Mouse (Mus musculus): ENCODE data around the gene Rce1. TPM values are rescaled to one million over a fixed set of nuclear protein-coding genes. Genes with fewer than 3 reads are reported as not detected.

Gene Rce1
- polyA plus RNA-seq, 1 experiment from 2014 or later, result 51.0 TPM

Small RNA genes lying within 50 kb of the gene (microRNA-seq; reads per million reads assigned to microRNA genes)
- gene Mir6986 (ENCODE audit: borderline number of aligned reads), result not detected

Other genes starting within 250 kb of the Rce1 start
- 26.0 and 27.6 TPM in 2 replicates for gene Kdm2a, start 227.4 kb downstream of the Rce1 start, polyA plus RNA-seq (2015; fragmentation: Nextera tagmentation; extraction: Ambion mirVana)
- gene Rhod, start 186.2 kb downstream of the Rce1 start, polyA plus RNA-seq (2015; fragmentation: Nextera tagmentation; extraction: Ambion mirVana), result 6.6 and 7.7 TPM in 2 replicates
- 0.82 and 1.5 TPM in 2 replicates for gene Syt12, start 148.2 kb downstream of the Rce1 start, polyA plus RNA-seq (2015; fragmentation: Nextera tagmentation; extraction: Ambion mirVana)
- gene 2010003K11Rik, start 127.1 kb downstream of the Rce1 start, polyA plus RNA-seq (2015; fragmentation: Nextera tagmentation; extraction: Ambion mirVana), result not detected in 2 replicates
- gene Pcx, start 115.2 kb downstream of the Rce1 start, polyA plus RNA-seq (2015; fragmentation: Nextera tagmentation; extraction: Ambion mirVana), result 5.2 and 5.3 TPM in 2 replicates
- gene Lrfn4, start 10.0 kb downstream of the Rce1 start, polyA plus RNA-seq (2015; fragmentation: Nextera tagmentation; extraction: Ambion mirVana), result 1.4 and 1.8 TPM in 2 replicates
- 1.9 and 2.8 TPM in 2 replicates for gene Gm960, start 73.0 kb upstream of the Rce1 start, polyA plus RNA-seq (2015; fragmentation: Nextera tagmentation; extraction: Ambion mirVana)
- gene Sptbn2, start 85.5 kb upstream of the Rce1 start, polyA plus RNA-seq (2015; fragmentation: Nextera tagmentation; extraction: Ambion mirVana), result 0.09 and 0.13 TPM in 2 replicates
- 39.1 and 49.0 TPM in 2 replicates for gene Rbm4b, start 130.9 kb upstream of the Rce1 start, polyA plus RNA-seq (2015; fragmentation: Nextera tagmentation; extraction: Ambion mirVana)
- gene Rbm4, start 168.3 kb upstream of the Rce1 start, polyA plus RNA-seq (2015; fragmentation: Nextera tagmentation; extraction: Ambion mirVana), result 62.0 and 72.5 TPM in 2 replicates
- 35.6 and 36.7 TPM in 2 replicates for gene Gm21992, start 186.0 kb upstream of the Rce1 start, polyA plus RNA-seq (2015; fragmentation: Nextera tagmentation; extraction: Ambion mirVana)
- gene Rbm14, start 186.0 kb upstream of the Rce1 start, polyA plus RNA-seq (2015; fragmentation: Nextera tagmentation; extraction: Ambion mirVana), result 51.4 and 67.4 TPM in 2 replicates
- gene Ccs, start 213.7 kb upstream of the Rce1 start, polyA plus RNA-seq (2015; fragmentation: Nextera tagmentation; extraction: Ambion mirVana), result 41.1 and 43.4 TPM in 2 replicates
- 0.13 TPM in 1 of 2 replicates, not detected in the other for gene Ccdc87, start 213.7 kb upstream of the Rce1 start, polyA plus RNA-seq (2015; fragmentation: Nextera tagmentation; extraction: Ambion mirVana)
- gene Ctsf, start 229.5 kb upstream of the Rce1 start, polyA plus RNA-seq (2015; fragmentation: Nextera tagmentation; extraction: Ambion mirVana), result 11.3 and 12.4 TPM in 2 replicates